Mouse (Mus musculus) erythroblast, embryonic 14.5 days (primary cell): Measurements from ENCODE around the gene Micu2. TPM values are rescaled to one million over a fixed set of nuclear protein-coding genes. Genes with fewer than 3 reads are reported as not detected.
A peak's percentile ranks its signal among the peaks of the same experiment; 100 is the strongest.

ENCODE experiments used
- H3K27me3 ChIP-seq: 2 replicates; pipeline ENCODE4 v1.6.1; 2012; ENCODE audit warnings: inconsistent platforms; ENCODE audit not compliant: control insufficient read depth
- H3K36me3 ChIP-seq: 2 replicates; pipeline ENCODE4 v1.6.1; 2012; ENCODE audit warnings: mild to moderate bottlenecking, inconsistent platforms; ENCODE audit not compliant: control insufficient read depth
- H3K4me1 ChIP-seq: 2 replicates; pipeline ENCODE4 v1.6.1; 2012; ENCODE audit warnings: inconsistent platforms; ENCODE audit not compliant: control insufficient read depth
- H3K4me3 ChIP-seq: replicated peaks from 2 replicates; pipeline ENCODE3; 2012; ENCODE audit warnings: moderate library complexity, mild to moderate bottlenecking, inconsistent platforms
- H3K9me3 ChIP-seq: 2 replicates; pipeline ENCODE4 v1.6.1; 2012; ENCODE audit warnings: low read length, inconsistent platforms, mixed read lengths; ENCODE audit not compliant: control insufficient read depth
- GATA1 ChIP-seq: IDR thresholded peaks from 2 replicates; pipeline ENCODE4 v1.6.1; 2012; ENCODE audit warnings: low read length, inconsistent platforms, mixed read lengths
- TAL1 ChIP-seq: IDR thresholded peaks from 3 replicates; pipeline ENCODE4 v1.6.1; 2012; ENCODE audit warnings: low read length, inconsistent platforms, mixed read lengths
- polyA plus RNA-seq: library from polyadenylated mRNA; stranded (reverse); fragments of >175 nt; gene quantifications from 2 replicates; pipeline ENCODE4 v1.2.3, GENCODE M21; 2012

Gene Micu2
- 2.2 and 5.8 TPM in 2 replicates for polyA plus RNA-seq

- Histone ChIP-seq H3K4me1 (peaks cover 32% of the 10 kb centered on the region), H3K9me3 (peaks cover 7% of the 10 kb centered on the region), H3K36me3 (no peaks in the 10 kb centered on the region), H3K4me3 (peak within 1 kb of the TSS; percentile 92), H3K27me3 (peaks cover 2% of the 10 kb centered on the region; the same call in 1 of the 2 replicates)
- TF ChIP-seq GATA1 = no peak
- TF ChIP-seq TAL1 = no peak
These were observed at the start of gene Micu2 for GRCm38 (mm10) chr14:57998526-57999401. Gene Micu2 (minus strand): TSS chr14:57999262.

DNA sequence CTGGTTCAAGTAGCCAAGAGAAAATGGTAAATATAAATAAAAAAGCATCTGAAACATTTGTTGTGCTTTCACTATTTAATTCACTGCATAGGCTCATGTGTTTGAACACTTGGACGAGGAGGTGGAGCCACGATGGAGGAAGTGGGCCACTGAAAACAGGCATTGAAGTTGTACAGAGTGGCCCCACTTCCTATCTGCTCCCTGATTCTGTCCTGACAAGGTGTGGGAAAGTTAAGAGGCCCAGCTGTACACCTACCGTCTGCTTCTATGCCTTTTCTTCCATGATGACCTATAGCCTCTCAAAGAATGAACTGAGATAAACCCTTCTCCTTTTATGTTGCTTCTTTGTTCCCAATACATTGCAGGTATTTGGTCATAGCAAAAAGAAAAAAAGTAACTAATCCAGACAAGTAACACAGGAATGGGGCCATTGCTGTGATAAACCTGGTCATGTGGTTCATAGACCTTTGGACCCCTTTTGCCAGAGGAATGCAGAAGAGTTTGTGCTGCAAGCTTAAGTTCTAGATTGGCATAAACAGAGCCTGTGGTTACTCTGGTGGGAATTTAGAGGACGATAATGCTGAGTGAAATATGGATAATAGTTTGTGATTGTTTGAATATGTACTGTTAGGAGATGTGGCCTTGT lies 47.7 kb upstream of the Micu2 start:
- Histone ChIP-seq H3K4me1 (no peaks in the 10 kb centered on the region), H3K4me3 (no peak overlapping the region), H3K9me3 (no peaks in the 10 kb centered on the region), H3K27me3 (no peaks in the 10 kb centered on the region), H3K36me3 (no peaks in the 10 kb centered on the region)
- no peak for TF ChIP-seq TAL1
- TF ChIP-seq GATA1 = no peak

DNA sequence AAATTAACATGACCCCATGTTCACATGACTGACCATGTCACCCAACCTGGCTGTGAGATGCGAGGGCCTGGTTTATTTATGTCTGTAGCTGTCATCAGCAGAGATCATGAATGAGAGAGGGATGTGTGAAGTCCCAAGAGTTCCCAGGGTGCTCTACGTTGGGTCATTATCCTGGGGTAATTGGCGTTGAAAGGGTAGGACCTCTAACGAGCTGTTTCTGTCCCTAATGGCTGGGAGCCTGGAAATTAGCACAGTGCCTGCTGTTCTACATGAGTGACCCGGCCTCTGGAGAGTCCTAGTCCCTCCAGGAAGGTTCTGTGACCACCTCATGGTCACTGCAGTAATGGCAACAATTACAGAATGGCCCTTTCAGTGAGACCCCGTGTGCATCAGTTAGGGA lies 37.1 kb upstream of the Micu2 start:
- Histone ChIP-seq H3K4me1 (no peaks in the 10 kb centered on the region), H3K9me3 (no peaks in the 10 kb centered on the region), H3K4me3 (no peak overlapping the region), H3K27me3 (no peaks in the 10 kb centered on the region), H3K36me3 (no peaks in the 10 kb centered on the region)
- TF ChIP-seq GATA1 (no peak), TAL1 (no peak)

DNA sequence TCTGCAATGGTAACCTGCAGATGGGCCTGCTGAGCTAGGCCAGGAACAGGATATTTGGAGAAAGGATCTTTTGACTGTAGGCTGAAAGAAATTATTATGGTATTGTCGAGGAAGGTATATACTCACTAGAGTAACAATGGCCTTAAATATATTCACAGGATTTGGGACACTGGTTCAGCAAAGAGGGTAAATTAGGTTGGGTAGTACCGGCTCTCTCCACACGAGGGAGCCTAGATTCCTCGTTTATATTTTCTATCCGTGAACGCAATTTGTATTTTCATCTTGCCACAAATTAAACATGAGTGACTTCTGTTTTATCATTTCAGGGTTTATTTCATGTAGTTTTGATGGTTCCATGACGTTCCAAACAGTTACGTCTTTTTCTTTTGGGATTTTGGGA lies 35.5 kb upstream of the Micu2 start:
- no peaks in the 10 kb centered on the region for H3K36me3 ChIP-seq
- no peak overlapping the region for H3K4me3 ChIP-seq
- no peaks in the 10 kb centered on the region for H3K27me3 ChIP-seq
- TF ChIP-seq GATA1 (no peak), TAL1 (no peak)
- no peaks in the 10 kb centered on the region for H3K4me1 ChIP-seq
- peaks cover 4% of the 10 kb centered on the region; the same call in 1 of the 2 replicates for H3K9me3 ChIP-seq

GRCm38 (mm10) chr14:58018869-58019268 lies 19.8 kb upstream of the Micu2 start:
- no peak for TF ChIP-seq GATA1
- TF ChIP-seq TAL1 = no peak
- no peaks in the 10 kb centered on the region for H3K9me3 ChIP-seq
- H3K27me3 ChIP-seq = no peaks in the 10 kb centered on the region
- no peaks in the 10 kb centered on the region for H3K36me3 ChIP-seq
- no peaks in the 10 kb centered on the region for H3K4me1 ChIP-seq
- no peak overlapping the region for H3K4me3 ChIP-seq

- TF ChIP-seq GATA1 (no peak), TAL1 (no peak)
- Histone ChIP-seq H3K4me1 (peaks cover 10% of the 10 kb centered on the region), H3K9me3 (peaks cover 9% of the 10 kb centered on the region), H3K36me3 (no peaks in the 10 kb centered on the region), H3K4me3 (no peak overlapping the region), H3K27me3 (peaks cover 6% of the 10 kb centered on the region)
These were observed 4.8 kb upstream of the Micu2 start for GRCm38 (mm10) chr14:58003852-58004251.

DNA sequence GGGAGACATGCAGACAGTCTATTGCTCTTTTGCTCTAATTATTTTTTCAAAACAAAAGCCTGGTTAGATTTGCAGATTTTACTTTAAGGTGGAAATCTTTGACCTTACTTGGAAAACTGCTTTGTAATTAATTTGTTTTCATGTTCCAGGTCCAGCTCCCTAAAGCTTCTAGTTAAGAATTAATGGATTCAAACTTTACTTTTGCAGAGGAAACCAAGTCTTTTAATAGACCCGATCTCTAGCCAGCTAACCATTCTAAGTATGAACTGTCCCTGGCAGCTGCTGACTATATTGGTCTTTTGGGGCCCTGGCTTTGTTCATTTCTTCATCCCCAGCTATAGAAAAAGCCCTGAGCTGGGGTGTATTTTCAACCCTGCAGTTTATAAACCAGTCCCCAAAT lies 3.1 kb upstream of the Micu2 start:
- TF ChIP-seq GATA1 (no peak), TAL1 (no peak)
- Histone ChIP-seq H3K27me3 (peaks cover 6% of the 10 kb centered on the region), H3K9me3 (peaks cover 9% of the 10 kb centered on the region), H3K4me3 (no peak overlapping the region), H3K4me1 (peaks cover 21% of the 10 kb centered on the region), H3K36me3 (no peaks in the 10 kb centered on the region)

DNA sequence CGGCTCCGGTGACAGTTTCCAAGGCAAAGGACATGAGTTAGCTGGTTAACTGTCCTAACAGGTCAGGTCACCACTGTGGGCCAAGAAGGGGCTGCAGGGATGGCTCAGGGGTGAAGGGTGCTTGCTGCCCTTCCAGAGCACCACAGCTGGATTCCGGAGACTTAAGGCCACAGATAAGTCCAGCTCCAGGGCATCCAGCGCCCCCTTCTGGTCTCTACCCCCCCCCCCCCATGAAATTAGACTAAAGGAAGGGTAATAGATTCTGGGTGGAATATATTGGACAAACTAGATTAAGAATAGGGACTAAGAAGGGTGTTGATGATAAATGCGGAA lies 306 bp upstream of the Micu2 start:
- no peaks in the 10 kb centered on the region for H3K36me3 ChIP-seq
- H3K27me3 ChIP-seq = peaks cover 2% of the 10 kb centered on the region; the same call in 1 of the 2 replicates

GRCm38 (mm10) chr14:57997431-57997830 lies 1.6 kb downstream of the Micu2 start:
- Histone ChIP-seq H3K4me1 (peaks cover 32% of the 10 kb centered on the region), H3K27me3 (peaks cover 2% of the 10 kb centered on the region; the same call in 1 of the 2 replicates), H3K36me3 (peaks cover 9% of the 10 kb centered on the region), H3K9me3 (peaks cover 12% of the 10 kb centered on the region), H3K4me3 (no peak overlapping the region)
- TF ChIP-seq GATA1 (no peak), TAL1 (no peak)

More for the DNA sequence above, 306 bp upstream of the Micu2 start:
- Histone ChIP-seq H3K4me3 (peak overlapping the region; percentile 92), H3K4me1 (peaks cover 32% of the 10 kb centered on the region), H3K9me3 (peaks cover 7% of the 10 kb centered on the region)
- TF ChIP-seq TAL1 (no peak), GATA1 (no peak)
